Mouse (Mus musculus): ENCODE results near the gene Srgap3.
"Not testable (repeated sequence)": the region's sequence is repeated elsewhere in the genome, so short reads cannot be mapped to it uniquely, and the experiment has no call there.

Srgap3 gene

DNA sequence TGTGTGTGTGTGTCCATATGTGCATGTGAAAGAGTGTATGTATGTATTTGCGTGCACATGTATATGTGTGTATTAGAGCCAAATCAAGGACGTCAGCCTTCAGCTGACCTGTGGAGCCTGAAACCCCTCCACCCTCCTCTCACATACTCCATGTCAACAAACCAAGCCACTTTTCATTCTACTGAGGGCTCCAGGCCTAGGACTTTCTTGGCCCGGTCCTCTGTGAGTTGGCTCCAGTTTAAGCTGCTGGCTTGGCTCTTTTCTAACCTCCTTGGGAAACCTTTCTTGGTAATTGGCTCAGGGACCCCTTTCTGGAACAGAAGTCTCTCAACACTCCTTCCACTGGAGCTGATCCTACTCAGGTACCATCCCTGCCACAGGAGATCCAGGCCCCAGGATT is 210.6 kb downstream of the Srgap3 start:
- DNase-seq = peak in 1 of 2 experiments; percentile 9

GRCm38 (mm10) chr6:112735054-112735453 is 212.0 kb downstream of the Srgap3 start:
- no peak for DNase-seq

DNA sequence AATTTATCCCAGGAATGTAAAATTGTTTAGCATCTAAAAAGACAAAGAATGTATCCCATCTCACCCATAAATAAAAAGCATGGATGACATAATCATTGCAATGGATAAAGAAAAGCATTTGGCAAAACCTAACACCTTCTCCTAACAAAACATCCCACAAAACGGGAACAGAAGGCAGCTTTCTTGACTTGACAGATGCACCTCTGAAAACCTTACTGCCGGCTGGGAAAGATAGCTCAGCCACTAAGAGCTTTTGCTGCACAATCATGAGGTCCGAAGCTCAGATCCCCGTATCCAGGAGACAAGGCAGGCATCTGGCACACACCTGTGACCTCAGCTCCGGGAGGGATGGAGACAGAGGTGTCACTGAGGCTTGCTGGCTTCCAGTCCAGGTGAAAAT is 213.1 kb downstream of the Srgap3 start:
- no peak for DNase-seq

- DNase-seq = no peak
Measured at GRCm38 (mm10) chr6:112732434-112732833, 214.6 kb downstream of the Srgap3 start.

DNA sequence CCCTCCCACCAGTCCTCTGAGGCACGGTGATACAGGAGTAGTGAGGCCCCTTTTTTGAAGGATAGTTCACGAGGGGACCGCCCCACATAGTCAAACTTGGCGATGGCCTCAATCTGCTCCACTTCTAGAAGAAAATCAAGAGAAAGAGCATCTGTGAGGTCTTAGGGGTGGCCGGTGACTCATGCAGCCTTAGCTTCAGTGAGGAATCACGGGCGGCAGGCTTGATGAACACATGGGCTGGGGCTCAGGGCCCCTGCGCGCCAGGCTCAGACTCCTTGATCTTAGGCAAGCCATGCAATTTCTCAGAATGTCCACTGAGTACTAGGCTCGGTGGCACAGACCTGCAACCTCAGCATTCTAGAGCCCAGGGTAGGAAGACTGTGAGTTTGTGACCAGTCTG is 215.7 kb downstream of the Srgap3 start:
- no peak for DNase-seq

- peak; percentile 80 to 83 for DNase-seq
Measured at GRCm38 (mm10) chr6:112728760-112729422, 218.2 kb downstream of the Srgap3 start.

DNA sequence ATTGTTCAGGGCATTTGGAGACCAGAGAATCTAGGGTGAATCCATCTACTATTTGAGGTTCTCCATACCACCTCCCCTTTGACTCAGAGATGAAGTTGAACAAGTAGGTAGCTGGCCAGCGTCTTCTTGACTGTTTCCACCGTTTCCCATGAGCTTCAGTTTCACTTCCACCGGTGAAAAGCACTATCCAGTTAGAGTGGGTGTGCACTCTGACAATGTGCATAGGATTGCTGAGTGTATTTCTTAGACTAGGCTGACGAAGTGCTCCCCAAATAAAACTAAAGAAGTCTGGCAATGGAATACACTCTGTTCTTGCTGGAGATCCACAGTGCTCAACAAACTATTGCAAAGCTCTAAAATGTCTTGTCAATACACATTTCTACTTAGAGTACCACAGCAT is 221.6 kb downstream of the Srgap3 start:
- no peak for DNase-seq

DNA sequence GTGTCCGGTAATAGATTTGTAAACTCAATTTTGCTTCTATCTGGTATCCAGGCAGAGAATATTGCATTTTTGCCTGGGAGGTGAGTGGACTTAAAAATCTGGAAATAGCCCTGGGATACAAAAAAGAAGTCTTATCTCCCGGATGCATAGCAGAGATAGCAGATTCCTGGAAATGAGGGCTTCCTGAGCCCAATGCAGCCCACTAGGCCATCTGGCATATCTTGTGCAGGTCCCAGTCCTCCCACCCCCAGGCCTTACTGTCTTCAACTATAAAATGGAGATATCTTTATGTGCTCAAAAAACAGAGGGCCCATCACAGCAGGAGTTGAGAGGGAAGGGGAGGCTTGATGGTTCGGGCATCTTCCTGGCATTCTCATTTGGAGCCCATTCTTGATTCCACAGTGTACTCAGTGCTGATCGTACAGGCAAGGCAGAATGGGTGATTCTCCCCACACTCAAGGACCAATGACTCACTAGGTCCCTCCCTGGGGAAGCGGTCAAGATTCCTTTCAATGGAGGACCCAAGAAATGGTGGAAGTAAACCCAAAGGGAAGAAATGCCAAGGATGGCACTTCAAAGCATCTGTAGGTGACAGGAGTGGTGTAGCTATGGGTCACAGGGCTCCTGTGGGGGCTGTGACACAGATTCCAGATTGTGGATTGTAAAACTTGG is 226.5 kb downstream of the Srgap3 start:
- DNase-seq = no peak

- no peak for DNase-seq
Measured at GRCm38 (mm10) chr6:112719983-112720382, 227.1 kb downstream of the Srgap3 start.

- peak in 1 of 2 experiments; percentile 19 for DNase-seq
Measured at GRCm38 (mm10) chr6:112717168-112717567, 229.9 kb downstream of the Srgap3 start.

DNA sequence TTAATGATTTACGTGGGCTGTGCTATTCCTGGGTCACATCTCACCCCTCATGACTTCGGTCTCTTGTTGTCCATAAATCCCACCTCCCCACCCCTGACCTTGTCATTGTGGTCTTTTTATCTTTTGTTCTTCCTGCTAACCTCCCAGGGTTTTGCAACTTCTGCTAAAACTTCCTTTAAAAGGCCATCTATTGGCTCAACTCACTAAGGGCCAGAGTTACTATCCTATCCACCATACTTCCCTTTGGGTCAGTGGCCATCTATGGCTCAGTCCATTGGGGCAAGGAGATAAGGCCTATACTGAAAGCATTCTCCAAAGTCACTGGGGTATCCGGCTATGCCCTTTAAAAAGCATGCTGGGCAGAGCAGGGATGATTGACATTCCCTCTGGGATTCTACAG is 233.1 kb downstream of the Srgap3 start:
- DNase-seq = no peak

- not testable (repeated sequence) for DNase-seq
Measured at GRCm38 (mm10) chr6:112702296-112702695, 244.8 kb downstream of the Srgap3 start.

DNA sequence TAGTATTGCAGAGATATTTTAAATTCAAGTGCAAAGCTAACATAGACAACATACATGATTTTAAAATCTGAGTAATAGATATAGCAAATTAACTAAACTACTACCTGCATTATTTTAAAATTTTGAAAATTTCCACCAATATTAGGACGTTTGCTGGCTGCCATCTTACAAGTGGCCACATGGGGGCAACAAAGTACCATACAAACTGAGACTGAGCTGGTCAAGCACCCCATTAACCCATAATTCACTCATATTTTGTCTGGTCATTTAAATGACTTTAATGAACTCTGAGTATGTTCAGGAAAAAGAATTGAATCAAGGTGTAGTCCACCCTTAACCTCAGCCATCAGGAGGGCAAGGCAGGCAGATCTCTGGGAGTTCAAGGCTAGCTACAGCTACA is 246.7 kb downstream of the Srgap3 start:
- peak; percentile 24 to 39 for DNase-seq

DNA sequence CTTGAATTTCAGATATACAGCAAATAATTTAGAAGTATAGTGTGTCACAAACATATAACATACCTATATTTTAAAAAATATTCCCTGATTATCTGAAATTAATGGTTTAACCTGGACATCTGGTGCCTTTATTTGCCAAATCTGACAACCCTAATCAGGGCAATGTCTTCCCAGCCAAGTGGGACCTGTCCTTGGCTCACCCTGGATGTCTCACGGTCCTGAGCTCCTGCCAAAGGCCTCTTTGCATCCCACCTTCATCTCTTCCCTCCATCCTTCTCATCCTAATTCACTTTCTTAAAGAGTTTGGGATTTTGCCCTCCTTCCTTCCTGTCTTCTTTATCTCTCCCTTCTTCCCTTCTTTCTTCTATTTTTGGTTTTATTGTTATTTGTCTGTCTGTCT is 248.0 kb downstream of the Srgap3 start:
- no peak for DNase-seq

DNA sequence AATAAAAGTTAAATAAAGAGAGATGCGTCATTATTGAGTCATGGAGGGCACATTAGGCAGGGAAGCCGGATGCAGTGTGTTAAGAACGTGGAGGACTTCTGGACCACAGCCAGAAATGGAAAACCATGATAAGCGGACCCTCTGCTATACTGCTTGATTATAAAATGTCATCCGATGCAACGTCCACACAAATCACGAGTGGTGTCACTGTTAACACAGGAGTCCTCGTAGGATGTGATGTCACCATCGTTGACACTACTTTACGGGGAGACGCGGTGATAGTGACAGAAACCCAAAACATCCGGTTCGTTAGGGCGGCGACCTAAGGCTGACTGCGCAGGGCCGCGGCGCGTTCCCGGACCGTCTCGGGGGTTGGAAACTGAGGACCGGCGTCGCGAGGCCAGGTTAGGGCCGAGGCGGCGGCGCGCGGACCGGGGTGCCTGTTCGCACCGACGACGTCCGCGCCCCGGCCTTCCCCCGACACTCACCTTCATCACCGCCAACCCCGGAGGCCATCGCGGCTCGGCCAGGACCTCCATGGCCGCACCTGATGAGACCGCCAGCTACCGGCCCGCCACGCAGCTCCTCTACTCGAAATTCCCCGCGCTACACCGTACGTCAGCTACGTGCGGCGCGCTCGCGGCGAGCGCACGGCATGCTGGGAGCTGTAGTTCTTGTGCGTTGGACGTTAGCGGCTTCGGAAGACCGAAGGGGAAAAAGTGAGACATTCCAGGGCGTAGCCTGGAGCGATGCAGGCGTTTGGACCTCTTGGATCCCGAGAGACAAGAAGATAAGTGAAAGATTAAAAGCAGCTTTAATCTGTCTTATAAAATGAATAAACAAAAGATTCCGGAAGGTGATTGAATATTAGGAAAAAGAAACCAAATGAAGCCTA is 250.8 kb downstream of the Srgap3 start, which contains the start of gene Rad18:
Gene Rad18, minus strand, starts transcription at position 631 of the 895 bp plus-strand sequence.
- peak; percentile 85 to 86 for DNase-seq

- DNase-seq = no peak
Measured at GRCm38 (mm10) chr6:112694492-112694891, 252.6 kb downstream of the Srgap3 start.

DNA sequence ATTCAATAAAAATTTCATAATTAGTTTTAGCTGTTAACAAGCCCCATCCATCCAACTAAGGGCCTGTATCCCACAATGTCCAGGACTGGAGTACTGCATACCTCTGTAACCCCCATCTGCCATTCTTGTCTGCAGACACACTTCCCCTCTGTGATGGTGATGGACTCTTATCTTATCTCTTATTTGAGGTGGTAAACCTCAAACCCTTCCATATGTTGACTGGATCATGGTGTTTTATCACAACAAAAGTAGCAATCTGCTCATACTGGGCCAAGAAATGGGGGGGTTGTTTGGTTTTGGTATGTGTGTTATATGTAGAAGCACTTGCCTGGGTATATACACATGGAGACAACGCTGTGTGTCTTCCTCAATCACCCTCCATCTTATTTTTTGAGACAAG is 255.5 kb downstream of the Srgap3 start:
- DNase-seq = no peak

GRCm38 (mm10) chr6:112688033-112688432 is 259.0 kb downstream of the Srgap3 start:
- DNase-seq = peak; percentile 17 to 46

GRCm38 (mm10) chr6:112686485-112686884 is 260.6 kb downstream of the Srgap3 start:
- no peak for DNase-seq

- no peak for DNase-seq
Measured at GRCm38 (mm10) chr6:112684065-112684464, 263.0 kb downstream of the Srgap3 start.

Data from lung, adult 18-20 months (tissue).